Mouse (Mus musculus) heart, adult 2 months (tissue): ENCODE results near the gene Chd5.

ENCODE experiments used
- CTCF ChIP-seq: fragments of 200-600 bp; IDR thresholded peaks from 2 replicates; pipeline ENCODE4 v1.8.1; 2022; ENCODE audit warnings: antibody characterized with exemption, mild to moderate bottlenecking, moderate library complexity
- EP300 ChIP-seq: fragments of 200-500 bp; IDR thresholded peaks from 2 replicates; pipeline ENCODE4 v1.6.1; 2011; ENCODE audit warnings: low read depth, low read length, control low read depth; ENCODE audit not compliant: insufficient read depth
- POLR2A ChIP-seq: fragments of 200-500 bp; IDR thresholded peaks from 2 replicates; pipeline ENCODE4 v1.6.1; 2011; ENCODE audit warnings: mild to moderate bottlenecking, low read depth, low read length, control low read depth; ENCODE audit not compliant: insufficient read depth

DNA sequence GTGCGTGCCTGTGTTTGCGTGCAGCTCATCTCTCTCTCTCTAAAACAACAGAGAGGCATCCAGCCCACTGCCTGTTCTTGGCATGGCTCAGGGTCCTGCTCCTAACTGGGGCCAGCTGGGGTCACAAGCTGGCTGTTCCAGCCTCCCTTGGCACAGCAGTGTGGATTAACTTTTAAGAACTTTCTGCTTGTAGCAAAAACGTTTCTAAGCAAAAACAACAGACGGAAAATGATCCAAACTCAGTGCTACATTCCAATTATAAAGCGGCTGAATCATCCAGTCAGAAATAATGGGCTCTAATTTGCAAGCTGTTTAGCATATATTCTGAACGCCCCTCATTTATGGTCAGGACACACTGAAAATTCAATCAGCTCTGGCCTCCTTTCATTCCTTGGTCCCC lies 66.7 kb downstream of the Chd5 start:
- TF ChIP-seq POLR2A (no peak), EP300 (no peak), CTCF (no peak)
